Mouse (Mus musculus) CH12.LX (cell line): ENCODE results near the gene Taf1c. TPM values are rescaled to one million over a fixed set of nuclear protein-coding genes. Genes with fewer than 3 reads are reported as not detected.

Source experiments
- DNase-seq: peaks from one replicate; pipeline ENCODE4 v3.0.0-alpha.2; 2013; ENCODE audit errors: extremely low read depth
- H3K27ac ChIP-seq: 2 replicates; pipeline ENCODE4 v1.5.1; 2012; ENCODE audit warnings: low read depth, mild to moderate bottlenecking, control low read depth, moderate library complexity; ENCODE audit not compliant: insufficient read depth
- H3K27me3 ChIP-seq: replicated peaks from 2 replicates; pipeline ENCODE3; 2012; ENCODE audit warnings: inconsistent platforms
- H3K36me3 ChIP-seq, 2 experiments: replicated peaks in 1 of 2; 2 replicates each; pipeline versions ENCODE3 to v1.6.1; 2012; ENCODE audit warnings: inconsistent platforms in 1 of 2, low read length in 1 of 2, mild to moderate bottlenecking in 1 of 2, mixed read lengths in 1 of 2, moderate library complexity in 1 of 2; ENCODE audit not compliant: control insufficient read depth in 1 of 2, insufficient read depth in 1 of 2
- H3K4me1 ChIP-seq, 2 experiments: 2 replicates each; pipeline ENCODE4 v1.6.1; 2012; ENCODE audit warnings: inconsistent platforms in 1 of 2, moderate library complexity in 1 of 2; ENCODE audit not compliant: insufficient read depth in 2 of 2, control insufficient read depth in 1 of 2
- H3K4me2 ChIP-seq: 2 replicates; pipeline ENCODE4 v1.6.1; 2012; ENCODE audit warnings: low read depth, mild to moderate bottlenecking, control low read depth; ENCODE audit not compliant: poor library complexity, insufficient read depth, severe bottlenecking
- H3K4me3 ChIP-seq, 3 experiments: fragments of 150-350 bp in 1 of 3; sonication (generic) in 1 of 3; replicated peaks in 1 of 3; 2 replicates each; pipeline versions ENCODE3 to v1.5.1; 2011 to 2012; ENCODE audit warnings: low read depth in 2 of 3, low read length in 2 of 3, mild to moderate bottlenecking in 2 of 3, moderate library complexity in 2 of 3, control low read depth in 1 of 3, improper control_type of control experiment in 1 of 3, inconsistent platforms in 1 of 3, mixed read lengths in 1 of 3; ENCODE audit not compliant: poor library complexity in 1 of 3
- H3K79me2 ChIP-seq: replicated peaks from 2 replicates; pipeline ENCODE4 v1.6.1; 2012; ENCODE audit warnings: mild to moderate bottlenecking, moderate library complexity; ENCODE audit not compliant: control insufficient read depth, poor library complexity, insufficient read depth, severe bottlenecking; ENCODE audit errors: extremely low read depth
- H3K9ac ChIP-seq: 2 replicates; pipeline ENCODE4 v1.6.1; 2012; ENCODE audit warnings: low read depth, mild to moderate bottlenecking, control low read depth, moderate library complexity; ENCODE audit not compliant: insufficient read depth
- H3K9me3 ChIP-seq: replicated peaks from 2 replicates; pipeline ENCODE3; 2012; ENCODE audit warnings: low read length, inconsistent platforms, mixed read lengths
- BHLHE40 ChIP-seq: IDR thresholded peaks from 2 replicates; pipeline ENCODE4 v1.6.1; 2011; ENCODE audit warnings: mild to moderate bottlenecking, low read depth, low read length, improper control_type of control experiment
- CHD2 ChIP-seq: IDR thresholded peaks from 2 replicates; pipeline ENCODE4 v1.6.1; 2011; ENCODE audit warnings: low read length, improper control_type of control experiment
- E2F4 ChIP-seq: IDR thresholded peaks from 2 replicates; pipeline ENCODE4 v1.6.1; 2011; ENCODE audit warnings: low read depth, low read length, improper control_type of control experiment; ENCODE audit not compliant: insufficient replicate concordance
- EP300 ChIP-seq: IDR thresholded peaks from 2 replicates; pipeline ENCODE4 v1.6.1; 2011; ENCODE audit warnings: low read length, improper control_type of control experiment
- GABPA ChIP-seq: IDR thresholded peaks from 2 replicates; pipeline ENCODE4 v1.6.1; 2012; ENCODE audit warnings: low read depth, low read length, improper control_type of control experiment, inconsistent platforms; ENCODE audit not compliant: insufficient replicate concordance
- JUN ChIP-seq: IDR thresholded peaks from 2 replicates; pipeline ENCODE4 v1.6.1; 2011; ENCODE audit warnings: low read depth, mild to moderate bottlenecking, low read length, improper control_type of control experiment, moderate library complexity; ENCODE audit not compliant: insufficient read depth
- JUND ChIP-seq: conservative IDR thresholded peaks from 2 replicates; pipeline ENCODE4 v1.6.1; 2011; ENCODE audit warnings: low read depth, low read length, improper control_type of control experiment
- KAT2A ChIP-seq: IDR thresholded peaks from 2 replicates; pipeline ENCODE4 v1.6.1; 2012; ENCODE audit warnings: low read length, improper control_type of control experiment, inconsistent platforms; ENCODE audit not compliant: insufficient replicate concordance
- MAFK ChIP-seq: IDR thresholded peaks from 2 replicates; pipeline ENCODE4 v1.6.1; 2011; ENCODE audit warnings: low read length, improper control_type of control experiment; ENCODE audit not compliant: insufficient replicate concordance
- MAZ ChIP-seq: IDR thresholded peaks from 2 replicates; pipeline ENCODE4 v1.6.1; 2012; ENCODE audit warnings: low read depth, mild to moderate bottlenecking, inconsistent platforms, low read length, improper control_type of control experiment, moderate library complexity
- MYC ChIP-seq: IDR thresholded peaks from 2 replicates; pipeline ENCODE4 v1.6.1; 2011; ENCODE audit warnings: low read depth, mild to moderate bottlenecking, improper control_type of control experiment, low read length
- NELFE ChIP-seq: IDR thresholded peaks from 2 replicates; pipeline ENCODE4 v1.6.1; 2011; ENCODE audit warnings: low read depth, low read length, improper control_type of control experiment
- NRF1 ChIP-seq: IDR thresholded peaks from 2 replicates; pipeline ENCODE4 v1.6.1; 2014; ENCODE audit warnings: low read depth, mild to moderate bottlenecking, inconsistent platforms, low read length, improper control_type of control experiment, moderate library complexity
- PAX5 ChIP-seq: IDR thresholded peaks from 2 replicates; pipeline ENCODE4 v1.6.1; 2012; ENCODE audit warnings: low read length, inconsistent platforms, mixed read lengths
- RAD21 ChIP-seq: IDR thresholded peaks from 2 replicates; pipeline ENCODE4 v1.6.1; 2011; ENCODE audit warnings: low read depth, mild to moderate bottlenecking, low read length, improper control_type of control experiment, moderate library complexity
- RCOR1 ChIP-seq: conservative IDR thresholded peaks from 2 replicates; pipeline ENCODE4 v1.6.1; 2012; ENCODE audit warnings: low read depth, mild to moderate bottlenecking, inconsistent platforms, low read length, improper control_type of control experiment
- SIN3A ChIP-seq: IDR thresholded peaks from 2 replicates; pipeline ENCODE4 v1.6.1; 2012; ENCODE audit warnings: low read length, improper control_type of control experiment, inconsistent platforms
- SMC3 ChIP-seq: IDR thresholded peaks from 2 replicates; pipeline ENCODE4 v1.6.1; 2011; ENCODE audit warnings: low read depth, low read length, improper control_type of control experiment
- TBP ChIP-seq: conservative IDR thresholded peaks from 2 replicates; pipeline ENCODE4 v1.6.1; 2011; ENCODE audit warnings: low read depth, low read length, improper control_type of control experiment
- TCF12 ChIP-seq: IDR thresholded peaks from 2 replicates; pipeline ENCODE4 v1.6.1; 2014; ENCODE audit warnings: low read depth, mild to moderate bottlenecking, inconsistent platforms, low read length, improper control_type of control experiment
- UBTF ChIP-seq: IDR thresholded peaks from 2 replicates; pipeline ENCODE4 v1.6.1; 2012; ENCODE audit warnings: low read depth, mild to moderate bottlenecking, inconsistent platforms, low read length, improper control_type of control experiment, moderate library complexity
- USF1 ChIP-seq: IDR thresholded peaks from 2 replicates; pipeline ENCODE4 v1.6.1; 2014; ENCODE audit warnings: low read depth, mild to moderate bottlenecking, inconsistent platforms, low read length, improper control_type of control experiment
- USF2 ChIP-seq: conservative IDR thresholded peaks from 2 replicates; pipeline ENCODE4 v1.6.1; 2011; ENCODE audit warnings: low read depth, low read length, improper control_type of control experiment
- ZKSCAN1 ChIP-seq: IDR thresholded peaks from 2 replicates; pipeline ENCODE4 v1.6.1; 2012; ENCODE audit warnings: low read depth, inconsistent platforms, low read length, improper control_type of control experiment, borderline replicate concordance
- ZMIZ1 ChIP-seq: IDR thresholded peaks from 2 replicates; pipeline ENCODE4 v1.6.1; 2012; ENCODE audit warnings: low read depth, mild to moderate bottlenecking, inconsistent platforms, low read length, improper control_type of control experiment
- dilution Hi-C: fragments of 300-500 bp; cut with MboI; formaldehyde crosslinking; loops from 2 replicates; pipeline ENCODE4 v1.14.3; 2020; ENCODE audit warnings: low sequenced_read_pairs; ENCODE audit not compliant: extremely low pct_unique_long_range_greater_than_20kb, extremely low pct_ligation_motif_present
- in situ Hi-C: fragments of 300-500 bp; cut with MboI; formaldehyde crosslinking; loops from 3 replicates; pipeline ENCODE4 v1.14.3; 2019; ENCODE audit warnings: low sequenced_read_pairs, low pct_ligation_motif_present, low pct_unique_long_range_greater_than_20kb, mixed read lengths
- polyA plus RNA-seq: library from polyadenylated mRNA; unstranded; fragments of >175 nt; gene quantifications from 2 replicates; pipeline ENCODE4 v1.2.1, GENCODE M21; 2012; ENCODE audit warnings: low read depth; ENCODE audit not compliant: insufficient read length
- total RNA-seq, 2 experiments: library from RNA; depleted of rRNA; stranded (reverse); fragments of 300-350 nt in 1 of 2; fragments of >200 nt in 1 of 2; gene quantifications; 2 replicates each; pipeline ENCODE4 v1.2.3; 2012 to 2014

Taf1c gene
- total and polyA plus RNA-seq, 3 experiments, result 11.0 to 14.9 (median 12.1) TPM

DNA sequence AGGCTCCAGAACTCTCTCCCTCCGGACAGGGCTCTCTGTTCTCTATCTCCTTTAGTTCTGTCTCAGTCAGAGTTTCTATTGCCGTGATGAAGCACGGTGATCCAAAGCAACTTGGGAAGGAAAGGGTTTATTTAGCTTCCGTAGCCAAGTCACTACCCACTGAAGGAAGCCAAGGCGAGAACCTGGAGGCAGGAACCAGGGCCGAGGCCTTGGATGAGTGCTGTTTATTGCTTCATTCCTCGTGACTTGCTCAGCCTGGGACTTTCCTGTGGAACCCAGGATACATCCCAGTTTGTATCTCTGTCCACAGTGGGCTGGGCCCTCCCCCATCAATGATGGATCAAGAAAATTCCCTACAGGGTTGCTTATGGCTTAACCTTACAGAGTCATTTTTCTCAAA lies 31.7 kb upstream of the Taf1c start:
- Histone ChIP-seq H3K4me2 (no peak overlapping the region), H3K4me1 (peaks cover 0 to 6% of the 10 kb centered on the region in 2 experiments; a peak in 2 of 4 replicates), H3K79me2 (no peaks in the 10 kb centered on the region), H3K9me3 (peaks cover under 1% of the 10 kb centered on the region), H3K4me3 (no peak overlapping the region), H3K27ac (no peak overlapping the region), H3K9ac (no peak overlapping the region), H3K36me3 (no peaks in the 10 kb centered on the region), H3K27me3 (peaks cover 85% of the 10 kb centered on the region)
- no peak for DNase-seq
- TF ChIP-seq SMC3 (no peak), NRF1 (no peak), RAD21 (no peak), USF2 (no peak), USF1 (no peak), GABPA (no peak), E2F4 (no peak), MAZ (no peak), EP300 (no peak), KAT2A (no peak), TCF12 (no peak), BHLHE40 (no peak)
- in situ Hi-C loops, result no loop called here
- dilution Hi-C loops, result no loop called here

DNA sequence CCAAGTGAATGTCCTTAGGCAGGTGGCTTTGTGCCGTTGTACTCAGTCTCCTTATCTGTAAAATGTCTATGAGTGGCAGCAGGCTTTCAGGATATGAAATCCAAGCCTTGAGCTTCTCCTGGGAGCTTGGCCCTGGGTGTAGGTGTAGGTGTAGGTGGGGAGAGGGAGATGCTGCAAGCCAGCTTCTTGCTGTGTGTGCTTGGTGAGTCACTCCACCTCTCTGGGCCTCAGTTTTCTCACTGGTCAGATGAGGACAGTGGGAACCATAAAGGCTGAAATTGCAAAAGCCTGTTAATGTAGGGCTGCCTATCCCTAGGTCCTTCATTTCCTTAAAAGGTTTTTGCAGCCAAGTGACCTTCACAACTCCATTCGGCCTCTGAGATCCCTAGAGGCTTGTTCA lies 30.9 kb upstream of the Taf1c start:
- H3K27me3 ChIP-seq, result peaks cover 89% of the 10 kb centered on the region
- H3K79me2 ChIP-seq, result no peaks in the 10 kb centered on the region
- in situ Hi-C loops, result no loop called here
- DNase-seq, result no peak
- dilution Hi-C loops, result no loop called here
- TF ChIP-seq PAX5 (no peak), MAFK (no peak), JUN (no peak), RCOR1 (no peak), ZMIZ1 (no peak), ZKSCAN1 (no peak), CHD2 (no peak), SMC3 (no peak), USF2 (no peak), UBTF (no peak), TBP (no peak), EP300 (no peak), MAZ (no peak), JUND (no peak), NRF1 (no peak), MYC (no peak), SIN3A (no peak), TCF12 (no peak), NELFE (no peak)
- TF ChIP-seq, all 38 proteins: peak for 0
- peaks cover 0 to 8% of the 10 kb centered on the region in 2 experiments; a peak in 3 of 4 replicates for H3K4me1 ChIP-seq
- H3K9ac ChIP-seq, result no peak overlapping the region
- H3K9me3 ChIP-seq, result no peaks in the 10 kb centered on the region
- no peaks in the 10 kb centered on the region for H3K36me3 ChIP-seq
- H3K4me3 ChIP-seq, result no peak overlapping the region
- H3K27ac ChIP-seq, result no peak overlapping the region
- no peak overlapping the region for H3K4me2 ChIP-seq
